Mouse (Mus musculus) E14TG2a.4 (cell line): ENCODE results near the gene Rtraf.
A peak's percentile ranks its signal among the peaks of the same experiment; 100 is the strongest.

Experiments used
- H3K27me3 ChIP-seq: 2 replicates; pipeline ENCODE4 v1.6.1; 2014; ENCODE audit warnings: low read length, control low read depth; ENCODE audit not compliant: insufficient read depth
- H3K36me3 ChIP-seq: 2 replicates; pipeline ENCODE4 v1.6.1; 2014; ENCODE audit warnings: low read length, control low read depth; ENCODE audit not compliant: insufficient read depth
- H3K4me1 ChIP-seq: replicated peaks from 2 replicates; pipeline ENCODE4 v1.6.1; 2014; ENCODE audit warnings: low read depth, low read length, control low read depth
- H3K4me3 ChIP-seq: replicated peaks from 2 replicates; pipeline ENCODE4 v1.5.1; 2014; ENCODE audit warnings: mild to moderate bottlenecking, low read length
- H3K9me3 ChIP-seq: 2 replicates; pipeline ENCODE4 v1.6.1; 2014; ENCODE audit warnings: low read length, control low read depth
- CTCF ChIP-seq: conservative IDR thresholded peaks from 2 replicates; pipeline ENCODE4 v1.5.1; 2014; ENCODE audit warnings: low read length
- NANOG ChIP-seq: IDR thresholded peaks from 2 replicates; pipeline ENCODE4 v1.6.1; 2014; ENCODE audit warnings: borderline replicate concordance, low read length, mixed read lengths
- POU5F1 ChIP-seq: IDR thresholded peaks from 2 replicates; pipeline ENCODE4 v1.6.1; 2014; ENCODE audit warnings: low read length, borderline replicate concordance

Rtraf gene

GRCm38 (mm10) chr14:19853471-19853870 is 29.8 kb upstream of the Rtraf start:
- no peaks in the 10 kb centered on the region for H3K27me3 ChIP-seq
- no peak for TF ChIP-seq CTCF
- TF ChIP-seq POU5F1, result no peak
- no peak for TF ChIP-seq NANOG
- H3K4me3 ChIP-seq, result no peak overlapping the region
- H3K36me3 ChIP-seq, result 0 out of 2 replicates have a peak, but pooled peaks cover 9% of the 10 kb centered on the region
- peaks cover 42% of the 10 kb centered on the region for H3K4me1 ChIP-seq
- peaks cover 15% of the 10 kb centered on the region for H3K9me3 ChIP-seq

GRCm38 (mm10) chr14:19839600-19840332 is 16.1 kb upstream of the Rtraf start:
- Histone ChIP-seq H3K27me3 (no peaks in the 10 kb centered on the region), H3K4me3 (0 out of 2 replicates have a peak overlapping the region, but pooled peaks have one; percentile 27), H3K9me3 (peaks cover 30% of the 10 kb centered on the region), H3K4me1 (peaks cover 13% of the 10 kb centered on the region), H3K36me3 (no peaks in the 10 kb centered on the region)
- peak; percentile 71 for TF ChIP-seq CTCF
- TF ChIP-seq NANOG, result no peak

- Histone ChIP-seq H3K27me3 (no peaks in the 10 kb centered on the region), H3K9me3 (peaks cover 5% of the 10 kb centered on the region; the same call in 1 of the 2 replicates), H3K4me1 (peaks cover 13% of the 10 kb centered on the region), H3K4me3 (no peak overlapping the region), H3K36me3 (no peaks in the 10 kb centered on the region)
- no peak for TF ChIP-seq CTCF
- TF ChIP-seq NANOG, result no peak
- TF ChIP-seq POU5F1, result no peak
Observed at GRCm38 (mm10) chr14:19836289-19836688, 12.7 kb upstream of the Rtraf start.

- peaks cover 12% of the 10 kb centered on the region for H3K27me3 ChIP-seq
- TF ChIP-seq POU5F1, result no peak
- no peak for TF ChIP-seq CTCF
- TF ChIP-seq NANOG, result no peak
- peaks cover 4% of the 10 kb centered on the region; the same call in 1 of the 2 replicates for H3K9me3 ChIP-seq
- peaks cover 16% of the 10 kb centered on the region for H3K36me3 ChIP-seq
- no peak overlapping the region for H3K4me3 ChIP-seq
- H3K4me1 ChIP-seq, result peaks cover 12% of the 10 kb centered on the region
Observed at GRCm38 (mm10) chr14:19825481-19825880, 1.9 kb upstream of the Rtraf start.

- peaks cover 47% of the 10 kb centered on the region for H3K36me3 ChIP-seq
- TF ChIP-seq POU5F1, result no peak
- no peak for TF ChIP-seq CTCF
- TF ChIP-seq NANOG, result no peak
Observed at GRCm38 (mm10) chr14:19821686-19822085, 1.9 kb downstream of the Rtraf start.

GRCm38 (mm10) chr14:19817949-19818348 is 5.7 kb downstream of the Rtraf start:
- no peak overlapping the region for H3K4me3 ChIP-seq
- peaks cover 84% of the 10 kb centered on the region for H3K36me3 ChIP-seq
- TF ChIP-seq CTCF (peak; percentile 93), POU5F1 (no peak)
- H3K4me1 ChIP-seq, result peaks cover 19% of the 10 kb centered on the region
- peaks cover 4% of the 10 kb centered on the region; the same call in 1 of the 2 replicates for H3K9me3 ChIP-seq
- H3K27me3 ChIP-seq, result no peaks in the 10 kb centered on the region

More at GRCm38 (mm10) chr14:19821686-19822085, 1.9 kb downstream of the Rtraf start:
- Histone ChIP-seq H3K4me1 (peaks cover 26% of the 10 kb centered on the region), H3K27me3 (no peaks in the 10 kb centered on the region), H3K9me3 (peaks cover 4% of the 10 kb centered on the region; the same call in 1 of the 2 replicates), H3K4me3 (no peak overlapping the region)

- TF ChIP-seq CTCF (no peak), NANOG (no peak)
- no peak overlapping the region for H3K4me3 ChIP-seq
- H3K4me1 ChIP-seq, result peaks cover 4% of the 10 kb centered on the region; the same call in 1 of the 2 replicates
- H3K27me3 ChIP-seq, result no peaks in the 10 kb centered on the region
- H3K36me3 ChIP-seq, result peaks cover 85% of the 10 kb centered on the region
- H3K9me3 ChIP-seq, result no peaks in the 10 kb centered on the region
Observed at GRCm38 (mm10) chr14:19813061-19813460, 10.6 kb downstream of the Rtraf start.

- no peaks in the 10 kb centered on the region for H3K9me3 ChIP-seq
- peaks cover 29% of the 10 kb centered on the region for H3K4me1 ChIP-seq
- no peaks in the 10 kb centered on the region for H3K27me3 ChIP-seq
- peaks cover 91% of the 10 kb centered on the region for H3K36me3 ChIP-seq
- TF ChIP-seq CTCF (no peak), NANOG (no peak), POU5F1 (no peak)
- H3K4me3 ChIP-seq, result no peak overlapping the region
Observed at GRCm38 (mm10) chr14:19809934-19810333, 13.7 kb downstream of the Rtraf start.

GRCm38 (mm10) chr14:19807858-19808257 is 15.8 kb downstream of the Rtraf start:
- no peak for TF ChIP-seq NANOG
- no peak for TF ChIP-seq POU5F1
- no peak for TF ChIP-seq CTCF
- peaks cover 92% of the 10 kb centered on the region for H3K36me3 ChIP-seq
- H3K27me3 ChIP-seq, result no peaks in the 10 kb centered on the region
- no peaks in the 10 kb centered on the region for H3K9me3 ChIP-seq
- no peak overlapping the region for H3K4me3 ChIP-seq
- peaks cover 50% of the 10 kb centered on the region for H3K4me1 ChIP-seq
